Mouse (Mus musculus): ENCODE results near the gene Gm8127. TPM values are rescaled to one million over a fixed set of nuclear protein-coding genes. Genes with fewer than 3 reads are reported as not detected.
"Not testable (repeated sequence)": the region's sequence is repeated elsewhere in the genome, so short reads cannot be mapped to it uniquely, and the experiment has no call there.

Gm8127 gene
- polyA plus RNA-seq, 1 experiment from 2014 or later, result not detected

DNA sequence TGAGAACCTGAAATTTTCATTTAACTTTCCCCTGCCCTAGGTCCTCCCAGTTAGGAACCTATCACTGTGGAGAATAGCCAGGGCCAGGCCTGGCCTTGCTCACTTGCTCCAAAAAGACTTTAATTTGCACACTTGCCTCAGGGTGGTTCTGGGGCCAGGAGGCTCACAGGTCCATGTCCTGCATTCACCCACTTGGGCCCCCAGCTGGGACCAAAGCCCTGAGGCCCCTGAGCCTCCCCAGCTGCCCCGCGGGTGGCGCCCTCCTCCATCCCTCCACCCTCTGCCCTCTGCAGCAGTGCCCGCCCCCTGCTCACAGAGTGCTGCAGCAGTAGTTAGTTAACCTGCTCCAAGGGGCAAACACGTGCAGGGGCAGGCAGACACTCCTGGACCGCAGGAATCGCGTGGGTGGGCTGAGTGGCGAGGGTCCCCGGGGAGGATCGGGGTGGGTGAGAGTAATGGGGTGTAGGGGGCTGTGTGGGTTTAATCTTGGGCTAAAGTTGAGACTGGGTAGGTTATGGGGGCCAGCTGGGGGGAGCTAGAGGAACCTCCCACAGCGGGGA lies 43.9 kb downstream of the Gm8127 start:
- H3K27me3 ChIP-seq (ENCODE audit: control insufficient read depth, insufficient read depth, low read length); H3K4me1 ChIP-seq (ENCODE audit: control insufficient read depth, insufficient read depth, low read length); H3K9me3 ChIP-seq (replicated peaks; ENCODE audit: control insufficient read depth, low read length); H3K9ac ChIP-seq (ENCODE audit: low read depth, low read length); ATAC-seq (replicated peaks; ENCODE audit: insufficient number of reproducible peaks, low FRiP score, low TSS enrichment); H3K27ac ChIP-seq (ENCODE audit: low read depth, low read length); H3K4me3 ChIP-seq (ENCODE audit: low read depth, low read length); H3K36me3 ChIP-seq (ENCODE audit: control insufficient read depth, insufficient read depth, low read length); H3K4me2 ChIP-seq: not testable (repeated sequence)
- WGBS (ENCODE audit: insufficient replicate concordance), result 21% methylated on average over 9 of the region's 12 CpGs

Other genes with a start within 250 kb of the Gm8127 start
- not detected in 2 replicates for gene Gm8094, start 217.2 kb downstream of the Gm8127 start, polyA plus RNA-seq (2014; fragmentation: Nextera tagmentation; extraction: Ambion mirVana)
- gene Gm8104, start 193.2 kb downstream of the Gm8127 start, polyA plus RNA-seq (2014; fragmentation: Nextera tagmentation; extraction: Ambion mirVana), result not detected in 2 replicates
- not detected in 2 replicates for gene Gm7233, start 114.0 kb downstream of the Gm8127 start, polyA plus RNA-seq (2014; fragmentation: Nextera tagmentation; extraction: Ambion mirVana)
- gene Gm8122, start 58.5 kb downstream of the Gm8127 start, polyA plus RNA-seq (2014; fragmentation: Nextera tagmentation; extraction: Ambion mirVana), result not detected in 2 replicates
- not detected in 2 replicates for gene Gm8126, start 35.2 kb downstream of the Gm8127 start, polyA plus RNA-seq (2014; fragmentation: Nextera tagmentation; extraction: Ambion mirVana)
- gene Gm9732, start 18.8 kb downstream of the Gm8127 start, polyA plus RNA-seq (2014; fragmentation: Nextera tagmentation; extraction: Ambion mirVana), result not detected in 2 replicates
- not detected in 2 replicates for gene 1700001F09Rik, start 54.0 kb upstream of the Gm8127 start, polyA plus RNA-seq (2014; fragmentation: Nextera tagmentation; extraction: Ambion mirVana)
- gene Gm8138, start 122.5 kb upstream of the Gm8127 start, polyA plus RNA-seq (2014; fragmentation: Nextera tagmentation; extraction: Ambion mirVana), result not detected in 2 replicates
- not detected in 2 replicates for gene Gm5799, start 249.7 kb upstream of the Gm8127 start, polyA plus RNA-seq (2014; fragmentation: Nextera tagmentation; extraction: Ambion mirVana)